Mouse (Mus musculus) G1E (cell line): ENCODE data around the gene Cdh11. TPM values are rescaled to one million over a fixed set of nuclear protein-coding genes. Genes with fewer than 3 reads are reported as not detected.

ENCODE experiments used
- ATAC-seq: 2 replicates; pipeline ENCODE4 v1.8.0; 2016; ENCODE audit warnings: mild to moderate bottlenecking; ENCODE audit not compliant: insufficient number of reproducible peaks, poor library complexity, low FRiP score, severe bottlenecking; ENCODE audit errors: extremely low read depth
- DNase-seq: peaks from one replicate; pipeline ENCODE4 v3.0.0; 2012; ENCODE audit warnings: low spot score
- H3K27me3 ChIP-seq: 2 replicates; pipeline ENCODE4 v1.6.1; 2012; ENCODE audit warnings: mild to moderate bottlenecking, low read length, inconsistent platforms; ENCODE audit not compliant: insufficient read depth
- H3K36me3 ChIP-seq: replicated peaks from 2 replicates; pipeline ENCODE3; 2012; ENCODE audit warnings: mild to moderate bottlenecking, inconsistent platforms
- H3K4me1 ChIP-seq: 2 replicates; pipeline ENCODE4 v1.6.1; 2012; ENCODE audit warnings: low read depth, low read length, inconsistent platforms, mixed read lengths; ENCODE audit not compliant: insufficient read depth
- H3K4me3 ChIP-seq: 2 replicates; pipeline ENCODE4 v1.5.1; 2012; ENCODE audit warnings: low read depth, mild to moderate bottlenecking, inconsistent platforms, low read length, moderate library complexity, mixed read lengths
- H3K9me3 ChIP-seq: replicated peaks from 2 replicates; pipeline ENCODE4 v1.6.1; 2012; ENCODE audit warnings: inconsistent platforms
- CTCF ChIP-seq: IDR thresholded peaks from 2 replicates; pipeline ENCODE4 v1.5.1; 2012; ENCODE audit warnings: low read depth, low read length, inconsistent platforms, mixed read lengths
- GATA1 ChIP-seq: IDR thresholded peaks from 2 replicates; pipeline ENCODE4 v1.6.1; 2012; ENCODE audit warnings: borderline replicate concordance, low read length, inconsistent platforms, mixed read lengths
- GATA2 ChIP-seq: IDR thresholded peaks from 2 replicates; pipeline ENCODE4 v1.6.1; 2012; ENCODE audit warnings: low read depth, low read length, inconsistent platforms, borderline replicate concordance
- POLR2AphosphoS5 ChIP-seq: IDR thresholded peaks from 2 replicates; pipeline ENCODE4 v1.6.1; 2012; ENCODE audit warnings: low read depth, low read length, inconsistent platforms; ENCODE audit not compliant: insufficient replicate concordance
- TAL1 ChIP-seq: conservative IDR thresholded peaks from 2 replicates; pipeline ENCODE4 v1.6.1; 2012; ENCODE audit warnings: low read depth, low read length, inconsistent platforms, mixed read lengths
- polyA plus RNA-seq: library from polyadenylated mRNA; stranded (reverse); fragments of >175 nt; gene quantifications from 2 replicates; pipeline ENCODE4 v1.2.3, GENCODE M21; 2012
- total RNA-seq, 2 experiments: library from RNA; stranded (forward) in 1 of 2; stranded (reverse) in 1 of 2; fragments of 200-1000 nt in 1 of 2; fragments of >200 nt in 1 of 2; fragmentation: Nextera tagmentation in 1 of 2; gene quantifications; 2 replicates each; pipeline ENCODE4 v1.2.3; 2014 to 2017

The Cdh11 gene
- total and polyA plus RNA-seq, 3 experiments: 0.11 TPM; not detected in 2

DNA sequence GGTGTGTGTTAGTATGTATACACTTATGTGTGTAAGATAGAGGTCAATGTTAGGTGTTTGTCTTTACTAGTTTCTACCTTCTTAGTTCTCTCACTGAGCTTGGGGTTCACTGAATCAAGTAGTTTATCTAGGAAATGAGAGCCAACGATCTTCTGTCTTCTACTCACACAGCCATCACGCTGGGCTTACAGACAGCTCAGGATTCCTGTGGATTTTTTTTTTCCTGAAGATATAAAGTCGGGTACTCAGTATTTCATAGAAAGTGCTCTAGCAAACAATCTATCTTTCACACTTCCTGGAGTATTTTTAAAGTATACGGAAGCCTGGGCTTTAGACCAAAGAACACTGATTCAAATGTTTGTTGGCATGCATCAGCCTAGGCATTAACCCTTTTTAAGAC lies 184.1 kb downstream of the Cdh11 start:
- TF ChIP-seq POLR2AphosphoS5 (no peak), CTCF (no peak), GATA1 (no peak), GATA2 (no peak), TAL1 (no peak)
- no peaks in the 10 kb centered on the region for H3K9me3 ChIP-seq
- H3K27me3 ChIP-seq: no peaks in the 10 kb centered on the region
- no peaks in the 10 kb centered on the region for H3K4me1 ChIP-seq
- no peaks in the 10 kb centered on the region for H3K36me3 ChIP-seq
- ATAC-seq (no peak), DNase-seq (no peak)
- no peak overlapping the region for H3K4me3 ChIP-seq

DNA sequence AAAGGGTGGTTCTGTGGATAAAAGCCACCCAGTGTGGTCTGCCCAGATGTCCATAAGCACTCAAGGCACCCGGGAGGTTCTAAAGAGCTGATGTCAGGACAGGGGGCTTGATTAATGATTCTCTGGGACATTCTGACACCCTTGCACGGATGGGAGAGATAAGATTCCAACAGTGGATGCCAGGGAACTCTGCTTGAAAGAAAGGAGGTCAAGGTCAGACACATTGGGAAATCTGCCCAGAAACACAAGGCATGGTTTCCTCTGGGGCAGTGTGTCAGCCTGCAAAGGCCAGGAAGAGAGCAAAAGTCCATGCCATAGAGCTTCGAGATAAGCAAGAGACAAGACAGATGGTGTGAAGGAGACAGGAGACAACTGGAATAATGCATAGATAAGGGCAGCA lies 188.9 kb downstream of the Cdh11 start:
- Histone ChIP-seq H3K4me3 (no peak overlapping the region), H3K27me3 (no peaks in the 10 kb centered on the region), H3K9me3 (peaks cover 2% of the 10 kb centered on the region; the same call in 1 of the 2 replicates), H3K4me1 (no peaks in the 10 kb centered on the region), H3K36me3 (no peaks in the 10 kb centered on the region)
- TF ChIP-seq GATA1: no peak
- TF ChIP-seq POLR2AphosphoS5: no peak
- no peak for TF ChIP-seq GATA2
- TF ChIP-seq TAL1: no peak
- no peak for TF ChIP-seq CTCF
- ATAC-seq (no peak), DNase-seq (no peak)

GRCm38 (mm10) chr8:102593899-102594298 lies 191.5 kb downstream of the Cdh11 start:
- Histone ChIP-seq H3K27me3 (no peaks in the 10 kb centered on the region), H3K36me3 (no peaks in the 10 kb centered on the region), H3K9me3 (peaks cover 5% of the 10 kb centered on the region; the same call in 1 of the 2 replicates), H3K4me3 (no peak overlapping the region), H3K4me1 (no peaks in the 10 kb centered on the region)
- DNase-seq: no peak
- TF ChIP-seq TAL1 (no peak), GATA2 (no peak), POLR2AphosphoS5 (no peak), CTCF (no peak), GATA1 (no peak)
- no peak for ATAC-seq
